Mouse (Mus musculus): Measurements from ENCODE around the gene Spsb4.

The Spsb4 gene

DNA sequence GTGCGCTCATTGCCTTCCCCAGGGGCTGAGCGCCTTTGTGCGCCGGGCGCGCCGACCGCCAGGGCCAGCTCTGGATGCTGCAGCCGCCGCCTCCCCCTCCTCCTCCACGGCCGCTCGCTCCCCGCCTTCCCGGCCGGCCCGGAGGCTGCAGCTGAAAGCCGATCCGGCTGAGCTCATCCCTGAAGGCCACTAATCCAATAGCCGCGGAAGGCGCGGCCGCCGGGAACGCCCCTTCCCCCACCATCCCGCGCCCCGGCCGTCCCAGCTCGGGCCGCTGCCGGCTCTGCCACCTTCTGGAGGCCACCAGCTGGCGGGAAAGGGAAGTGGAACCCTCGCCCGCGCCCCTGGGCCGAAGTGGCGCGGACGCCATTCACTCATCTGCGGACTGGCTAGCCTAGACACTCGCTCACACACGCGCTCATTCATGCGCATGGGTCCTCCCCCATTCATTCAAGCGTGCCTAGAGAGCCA lies at the start of gene Spsb4:
Gene Spsb4 (minus strand): TSS at position 167 of the 471 bp plus-strand sequence.
- DNase-seq = peak; percentile 85 to 92

DNA sequence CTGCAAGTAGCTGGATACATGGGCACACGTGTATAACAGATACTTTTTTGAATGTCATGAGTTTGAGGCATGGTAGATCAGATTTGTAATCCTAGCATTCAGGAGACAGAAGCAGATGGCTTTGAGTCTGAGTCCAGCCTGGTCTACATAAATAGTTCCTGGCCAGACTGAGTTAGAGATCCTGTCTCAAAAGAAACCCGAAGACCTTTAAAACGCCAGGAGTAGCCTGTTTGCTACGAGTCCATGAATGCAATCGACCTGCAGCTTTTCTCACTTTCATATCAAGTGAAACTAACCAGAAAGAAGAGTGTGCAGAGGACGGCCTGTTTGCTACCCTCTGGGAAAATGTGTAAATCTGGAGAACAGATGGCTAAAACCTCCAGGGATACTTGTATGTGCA lies 49.1 kb upstream of the Spsb4 start:
- DNase-seq = no peak

DNA sequence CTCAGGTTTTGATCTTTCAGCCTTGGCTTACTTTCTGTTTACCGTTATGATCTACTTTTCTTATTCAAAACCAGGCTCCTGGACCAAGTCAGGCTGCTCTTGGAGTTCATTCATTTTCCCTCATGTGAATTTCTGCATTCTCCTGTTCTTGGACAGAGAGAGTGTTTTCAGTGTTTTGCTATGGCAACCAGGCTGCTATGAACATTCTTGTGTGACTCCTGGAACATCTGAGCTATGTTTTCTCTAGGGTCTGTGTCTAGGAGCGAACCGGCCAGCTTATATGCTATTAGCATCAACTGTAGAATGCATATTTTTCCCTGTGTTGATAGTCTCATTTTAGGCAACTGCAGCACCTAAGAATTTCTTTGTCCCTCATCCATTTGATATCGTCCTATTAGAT lies 47.2 kb upstream of the Spsb4 start:
- no peak for DNase-seq

DNA sequence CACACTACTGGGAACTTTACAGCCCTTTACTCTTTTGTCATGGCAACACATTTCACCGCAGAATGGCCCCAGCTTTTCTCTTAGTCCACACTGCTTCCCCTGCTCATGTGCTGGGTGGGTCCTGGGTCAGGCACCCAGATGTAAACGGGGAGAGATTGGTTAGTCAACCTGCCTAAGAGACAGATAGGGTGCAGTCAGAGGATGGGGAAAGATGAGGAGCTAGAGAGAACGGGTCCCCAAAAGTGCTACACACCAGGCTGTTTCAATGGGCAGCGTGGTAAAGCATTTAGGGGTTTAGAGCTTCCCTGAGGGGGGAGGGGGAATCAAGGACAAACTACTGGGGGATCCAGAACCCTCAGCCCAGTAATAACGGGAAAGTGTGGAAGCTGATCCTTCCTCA lies 46.6 kb upstream of the Spsb4 start:
- no peak for DNase-seq

GRCm38 (mm10) chr9:97064161-97064560 lies 45.5 kb upstream of the Spsb4 start:
- DNase-seq = no peak

DNA sequence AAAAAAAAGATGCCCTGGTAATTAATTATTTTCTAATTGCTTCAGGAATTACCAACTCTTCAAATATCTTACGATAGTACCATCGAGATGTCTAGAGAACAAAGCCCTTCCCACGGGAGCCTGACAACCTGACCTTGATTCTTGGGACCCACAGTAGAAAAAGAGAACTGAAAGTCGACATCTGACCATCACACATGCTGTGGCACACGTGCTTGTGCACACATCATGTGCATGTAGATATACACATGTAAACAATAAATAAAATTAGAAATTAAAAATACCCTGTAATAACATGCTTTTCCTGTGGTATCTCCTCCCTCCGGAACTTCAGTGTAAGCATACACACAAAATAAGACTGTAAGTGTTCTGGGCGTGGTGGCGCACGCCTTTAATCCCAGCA lies 43.1 kb upstream of the Spsb4 start:
- no peak for DNase-seq

DNA sequence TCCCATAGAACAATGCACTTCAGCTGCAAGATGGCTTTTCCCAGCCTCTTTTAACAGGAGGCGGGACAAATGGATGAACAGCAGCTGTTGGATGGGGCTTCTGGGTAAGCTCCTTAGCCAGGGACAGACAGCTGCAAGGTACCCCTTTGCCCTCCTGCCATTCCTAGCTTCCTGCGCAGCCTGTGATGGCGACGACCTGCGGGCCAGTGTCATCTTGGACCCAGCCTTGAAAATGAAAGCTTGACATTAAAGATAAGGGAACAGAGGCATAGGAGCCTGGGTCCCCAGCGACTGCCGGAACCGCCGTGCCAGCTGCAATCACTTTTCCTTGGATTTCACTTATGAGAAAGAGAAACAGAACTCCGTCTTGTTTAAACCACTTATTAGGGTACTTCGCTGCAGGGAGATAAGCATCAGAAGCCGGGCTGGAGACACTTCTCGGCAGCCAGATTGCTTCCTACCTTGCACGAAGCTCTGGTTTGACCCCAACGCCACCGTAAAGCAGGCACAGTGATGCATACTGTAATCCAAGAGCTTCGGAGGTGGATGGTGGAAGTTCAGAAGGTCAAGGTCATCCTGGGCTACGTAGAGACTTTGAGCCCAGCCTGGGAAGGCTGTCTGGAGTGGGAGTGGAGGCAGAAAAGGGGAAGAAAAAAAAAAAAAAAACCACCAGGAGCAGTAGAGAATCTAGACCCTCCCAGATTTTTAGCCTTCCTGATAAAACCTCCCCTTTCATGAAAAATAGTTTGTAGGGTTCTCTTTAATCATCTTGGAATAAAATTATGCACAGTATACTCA lies 38.1 kb upstream of the Spsb4 start:
- DNase-seq = no peak

DNA sequence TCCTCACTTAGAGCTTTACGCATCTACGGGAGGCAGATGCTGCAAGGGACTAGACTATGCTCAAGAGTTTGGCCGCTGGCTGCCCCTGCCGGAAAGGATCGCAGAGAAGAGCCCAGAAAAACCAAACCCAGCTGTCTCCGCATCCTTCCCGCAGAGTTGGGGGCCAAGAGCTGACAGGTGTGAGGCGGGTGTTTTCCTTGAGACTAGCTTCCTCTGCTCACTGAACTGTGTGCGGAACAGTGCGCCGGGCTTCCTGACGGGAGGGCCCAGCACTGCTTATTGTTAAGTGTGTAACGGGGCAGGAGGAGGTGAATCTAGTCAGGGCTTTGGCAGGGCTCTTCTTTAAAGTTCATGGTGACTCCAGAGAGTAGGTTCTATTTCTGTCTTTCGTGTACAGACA lies 37.3 kb upstream of the Spsb4 start:
- DNase-seq = peak in 1 of 2 experiments; percentile 17

DNA sequence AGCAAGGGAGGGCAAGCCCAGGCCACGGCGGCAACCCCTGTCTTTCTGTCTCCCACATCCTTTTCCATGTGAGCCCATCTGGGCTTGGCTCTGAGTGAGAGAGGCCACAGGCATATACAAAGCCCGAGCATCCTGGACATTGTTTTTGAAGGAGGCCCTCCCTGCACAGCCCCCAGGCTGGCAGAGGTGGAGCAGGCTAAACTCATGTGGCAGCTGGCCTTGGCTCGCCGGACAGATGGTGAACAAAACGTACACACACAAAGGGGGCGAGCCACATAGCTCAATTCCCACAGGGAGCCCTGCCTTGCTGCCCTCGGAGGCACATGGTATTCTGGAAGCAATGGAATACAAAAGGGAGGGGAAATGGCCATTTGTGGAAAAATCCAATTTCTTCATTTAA lies 32.5 kb upstream of the Spsb4 start:
- no peak for DNase-seq

DNA sequence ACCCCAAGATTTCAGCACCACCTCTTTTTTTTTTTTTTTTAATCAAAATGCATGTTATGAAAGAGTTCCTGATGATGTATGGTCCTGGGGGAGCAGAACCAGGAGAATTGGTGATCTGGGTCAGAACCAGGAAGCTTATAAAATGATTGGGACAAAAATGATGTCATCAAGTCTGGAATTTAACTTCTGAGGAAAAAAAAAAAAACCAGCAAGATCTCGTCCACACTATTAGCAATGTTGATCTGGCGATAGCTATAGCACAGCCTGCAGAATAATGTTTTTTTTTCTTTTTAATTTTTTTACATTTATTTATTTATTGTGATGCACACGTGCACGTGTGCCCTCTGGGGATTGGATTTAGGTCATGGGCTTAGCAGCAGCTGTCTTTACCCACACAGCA lies 27.6 kb upstream of the Spsb4 start:
- DNase-seq = no peak

- DNase-seq = no peak
Observed at GRCm38 (mm10) chr9:97041633-97042032, 23.0 kb upstream of the Spsb4 start.

GRCm38 (mm10) chr9:97038010-97038409 lies 19.4 kb upstream of the Spsb4 start:
- DNase-seq = no peak

- no peak for DNase-seq
Observed at GRCm38 (mm10) chr9:97036656-97037055, 18.0 kb upstream of the Spsb4 start.

DNA sequence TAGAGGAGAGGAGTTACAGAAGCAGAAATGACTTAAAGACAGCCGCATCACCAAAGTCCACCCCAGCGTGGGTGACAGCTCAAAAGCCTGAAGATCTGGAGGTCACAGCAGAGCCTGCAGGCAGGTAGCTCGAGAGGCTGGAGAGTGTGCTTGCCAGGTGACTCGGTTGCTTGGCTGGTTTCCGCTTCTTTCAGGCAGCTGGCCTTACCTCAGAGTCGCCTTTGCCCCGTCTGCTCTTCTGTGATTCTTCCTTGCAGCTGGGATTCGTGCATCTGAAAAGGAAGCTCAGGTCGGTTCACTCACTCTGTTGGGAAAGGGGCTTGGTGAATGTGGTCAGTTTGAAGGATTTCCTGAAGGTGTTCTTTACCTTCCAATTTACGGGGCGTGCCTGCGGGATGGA lies 8.7 kb upstream of the Spsb4 start:
- no peak for DNase-seq

DNA sequence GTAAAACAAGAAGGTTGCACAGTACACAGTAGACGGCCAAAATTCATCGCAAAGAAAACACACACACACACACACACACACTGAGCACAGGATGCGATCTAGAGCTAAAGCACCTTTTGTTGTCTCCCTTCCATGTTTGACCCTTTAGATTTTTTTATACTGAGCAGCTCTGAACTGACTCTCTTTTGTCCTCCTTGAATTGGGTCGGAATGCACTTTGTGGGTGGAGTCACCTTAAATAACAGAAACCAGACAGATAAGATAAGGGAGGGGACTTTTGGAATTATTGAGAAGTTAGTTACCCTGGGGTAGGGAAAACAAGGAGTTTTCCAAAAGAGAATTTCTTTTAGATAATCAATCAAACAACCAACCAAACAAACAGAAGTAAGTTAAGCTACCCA lies 7.4 kb upstream of the Spsb4 start:
- no peak for DNase-seq

DNA sequence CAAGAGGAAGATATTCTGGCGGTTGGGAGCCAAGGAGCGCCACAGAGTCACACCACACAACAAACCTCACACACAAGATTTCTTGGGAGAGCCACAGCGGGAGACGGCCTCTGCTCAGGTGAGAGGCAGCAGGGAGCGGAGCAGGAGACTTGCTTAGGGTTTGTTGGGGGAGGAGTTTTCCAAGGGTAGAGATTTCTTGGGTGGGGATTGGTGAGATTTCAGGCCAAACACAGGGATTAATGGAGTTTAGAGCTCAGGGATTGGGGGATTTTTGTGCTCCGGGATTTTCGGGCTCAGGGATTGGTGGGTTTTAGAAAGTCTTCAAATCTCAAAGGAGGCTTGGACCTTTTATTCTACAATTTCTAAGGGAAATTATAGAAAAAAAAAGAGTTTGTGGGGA lies 5.8 kb upstream of the Spsb4 start:
- DNase-seq = no peak

DNA sequence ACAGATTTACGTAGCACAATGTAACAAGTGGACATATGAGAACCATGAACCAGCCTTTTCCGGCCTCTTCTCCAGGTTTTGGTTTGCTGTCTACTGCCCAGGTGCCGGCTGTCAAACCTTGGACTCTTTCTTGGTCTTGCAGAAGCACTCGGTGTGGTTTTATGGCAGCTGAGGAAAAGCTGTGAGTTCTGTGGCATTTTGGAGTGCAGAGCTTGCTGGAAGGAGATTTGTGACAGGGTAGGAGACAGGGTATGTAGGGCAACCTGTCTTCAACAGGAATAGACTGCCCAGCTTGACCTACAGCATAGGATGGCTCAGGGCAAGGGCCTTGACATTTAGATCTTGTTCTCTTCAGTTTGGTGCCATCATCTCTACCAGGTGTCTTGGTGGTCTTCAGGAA lies 4.3 kb upstream of the Spsb4 start:
- DNase-seq = no peak

GRCm38 (mm10) chr9:97022371-97022770 lies 3.7 kb upstream of the Spsb4 start:
- DNase-seq = no peak

DNA sequence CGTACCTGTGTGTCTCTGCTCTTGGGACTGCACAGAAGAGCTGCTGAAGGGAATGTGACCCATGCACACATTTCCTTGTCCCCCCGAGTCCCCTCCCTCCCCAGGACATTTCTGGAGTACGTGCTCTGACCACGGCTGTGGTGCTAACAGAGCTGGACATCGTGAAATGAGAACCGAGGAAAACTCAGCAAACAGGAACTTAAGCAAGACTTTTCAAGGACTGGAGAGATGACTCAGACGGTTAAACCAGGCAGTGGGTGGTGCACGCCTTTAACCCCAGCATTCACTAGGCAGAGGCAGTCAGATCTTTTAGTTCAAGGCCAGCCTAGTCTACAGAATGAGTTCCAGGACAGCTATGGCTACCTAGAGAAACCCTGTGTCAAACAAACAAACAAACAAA lies 1.5 kb upstream of the Spsb4 start:
- DNase-seq = no peak

DNA sequence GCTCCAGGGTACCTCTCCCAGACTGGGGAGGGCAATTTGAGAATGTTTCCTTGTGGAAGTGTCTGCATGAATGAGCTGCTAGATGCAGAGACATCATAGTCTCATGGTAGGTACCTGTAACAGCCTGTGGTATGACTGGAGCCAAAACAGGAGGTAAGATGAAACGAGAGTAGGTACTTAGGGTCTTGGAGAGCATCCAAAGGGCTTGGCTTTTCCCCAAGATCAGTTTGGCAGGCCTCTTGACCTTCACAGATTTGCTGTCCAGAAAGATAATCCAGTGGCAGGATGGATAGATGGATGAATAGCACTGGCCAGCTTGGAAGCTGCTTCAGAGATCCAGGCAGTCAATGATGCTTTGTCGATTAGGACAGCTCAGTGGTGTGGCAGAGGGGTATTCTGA lies 1.0 kb upstream of the Spsb4 start:
- no peak for DNase-seq

DNA sequence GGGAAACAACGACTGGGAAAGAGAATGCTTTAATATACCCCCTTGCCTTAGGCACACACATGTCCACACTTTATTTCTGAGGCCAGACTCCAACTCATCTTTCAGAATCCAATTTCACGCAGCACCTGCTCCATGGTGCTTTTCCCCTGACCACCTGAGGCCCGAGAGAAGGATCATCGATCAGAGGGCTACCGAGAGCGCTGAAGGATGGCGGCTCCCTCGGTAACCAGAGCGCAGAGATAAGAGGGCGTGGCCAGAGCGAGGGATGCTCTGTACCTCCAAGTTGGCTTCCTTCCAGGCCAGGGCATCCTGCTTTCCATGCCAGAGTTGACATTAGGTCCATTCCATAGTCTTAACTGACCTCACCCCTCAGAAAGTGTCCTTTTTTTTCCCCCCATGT lies 588 bp upstream of the Spsb4 start:
- DNase-seq = no peak

- DNase-seq = peak; percentile 70 to 81
Observed at GRCm38 (mm10) chr9:97017811-97018641, 617 bp downstream of the Spsb4 start.

GRCm38 (mm10) chr9:97017121-97017810 lies 1.4 kb downstream of the Spsb4 start:
- peak in 1 of 2 experiments; percentile 15 for DNase-seq

DNA sequence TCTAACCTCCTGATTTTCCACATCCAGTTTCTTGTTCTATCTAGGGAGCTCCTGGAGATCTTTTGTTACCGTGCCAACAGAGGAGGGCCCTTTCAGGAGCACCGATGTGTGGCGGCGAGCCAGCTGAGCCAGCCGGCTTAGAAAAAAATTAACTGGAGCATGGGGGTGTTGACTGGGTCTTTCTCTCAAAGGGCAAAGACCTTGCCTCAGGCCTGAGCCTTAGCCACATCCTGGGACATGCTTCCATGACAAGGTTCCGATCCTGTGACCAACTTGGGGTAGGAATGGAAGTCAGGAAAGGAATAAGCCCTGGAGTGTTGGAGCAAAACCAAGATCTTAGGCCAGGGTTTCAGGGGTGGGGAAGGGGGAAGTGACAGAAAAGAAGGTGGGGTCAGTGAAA lies 2.9 kb downstream of the Spsb4 start:
- no peak for DNase-seq

All from lung, postnatal 4 days (tissue).